22 mouse cellular contexts compared by ENCODE assay signal in the genomic region with DNA sequence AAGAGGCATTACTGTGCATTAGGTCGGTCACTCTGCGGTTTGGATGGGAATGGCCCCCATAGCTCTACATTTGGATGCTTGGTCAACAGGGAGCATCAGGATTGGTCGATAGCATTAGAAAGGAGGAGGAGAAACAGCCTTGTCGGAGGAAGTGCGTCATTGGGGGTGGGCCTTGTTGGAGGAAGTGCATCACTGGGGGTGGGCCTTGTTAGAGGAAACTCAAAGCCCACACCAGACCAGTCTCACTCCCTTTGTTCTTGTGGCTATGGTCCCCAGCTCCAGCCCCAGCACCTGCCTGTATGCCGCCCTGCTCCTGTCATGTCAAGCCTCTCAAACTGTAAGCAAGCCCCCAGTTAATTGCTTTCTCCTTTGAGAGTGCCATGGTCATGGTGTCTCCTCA. TPM values are rescaled to one million over a fixed set of nuclear protein-coding genes. Genes with fewer than 3 reads are reported as not detected.
DNase-seq lines count a peak whose midpoint lies in the region; ATAC-seq and TF ChIP-seq lines count a peak whose summit lies in the region.
"Had no signal": no experiment of that assay in that cellular context is flagged by ENCODE, and none has a peak within 500 bp of the region (broad histone marks: within the 10 kb centered on the region; RNA-seq: fewer than 3 reads in every experiment).

No protein-coding gene starts in this region.

- no peak overlapping the region for H3K27ac ChIP-seq in forebrain, embryonic 12.5 days
- H3K27ac ChIP-seq in forebrain, embryonic 15.5 days (replicated peaks): no peak overlapping the region
- H3K27ac ChIP-seq in testis, adult 2 months (ENCODE audit: control insufficient read depth, insufficient read depth, low read depth, low read length): no peak overlapping the region
- H3K27ac ChIP-seq: embryonic facial prominence, embryonic 10.5 days; embryonic facial prominence, embryonic 12.5 days had no signal

- WGBS in forebrain, embryonic 12.5 days: 94% methylated on average over 6 of the region's 6 CpGs
- 96% methylated on average over 6 of the region's 6 CpGs for WGBS in forebrain, embryonic 15.5 days

- no peaks in the 10 kb centered on the region for H3K27me3 ChIP-seq in forebrain, embryonic 12.5 days
- H3K27me3 ChIP-seq in forebrain, embryonic 15.5 days: no peaks in the 10 kb centered on the region
- H3K27me3 ChIP-seq in testis, adult 2 months (ENCODE audit: control insufficient read depth, insufficient read depth, low read length): no peaks in the 10 kb centered on the region
- H3K27me3 ChIP-seq: CH12.LX; embryonic facial prominence, embryonic 12.5 days; Patski had no signal

- H3K4me1 ChIP-seq in forebrain, embryonic 12.5 days: no peaks in the 10 kb centered on the region
- no peaks in the 10 kb centered on the region for H3K4me1 ChIP-seq in forebrain, embryonic 15.5 days
- H3K4me1 ChIP-seq in testis, adult 2 months (ENCODE audit: control insufficient read depth, insufficient read depth, low read length): peaks cover 4% of the 10 kb centered on the region; the same call in 1 of the 2 replicates
- H3K4me1 ChIP-seq: embryonic facial prominence, embryonic 10.5 days; embryonic facial prominence, embryonic 12.5 days had no signal

- no peak overlapping the region for H3K4me2 ChIP-seq in forebrain, embryonic 12.5 days
- no peak overlapping the region for H3K4me2 ChIP-seq in forebrain, embryonic 15.5 days (replicated peaks)
- H3K4me2 ChIP-seq: embryonic facial prominence, embryonic 12.5 days had no signal

- H3K4me3 ChIP-seq in forebrain, embryonic 12.5 days (replicated peaks): no peak overlapping the region
- H3K4me3 ChIP-seq in forebrain, embryonic 15.5 days: no peak overlapping the region
- peak overlapping the region; percentile 67 for H3K4me3 ChIP-seq in testis, adult 2 months (ENCODE audit: control insufficient read depth, low read depth, low read length)
- H3K4me3 ChIP-seq: embryonic facial prominence, embryonic 10.5 days; embryonic facial prominence, embryonic 12.5 days had no signal

- no peak for TF ChIP-seq CTCF in testis, adult 2 months (IDR thresholded peaks at IDR 0.05; ENCODE audit: control insufficient read depth, insufficient read depth, insufficient replicate concordance, low read depth, low read length)

- DNase-seq in testis, postnatal 10 days (ENCODE audit: low spot score): no peak
- no peak for DNase-seq in gastrocnemius, adult 8-10 months (ENCODE audit: low spot score in 2 of 2)
- DNase-seq: adrenal gland, adult 2 months; adrenal gland, postnatal 10 days; adrenal gland, postnatal 25 days; B cell, adult 2 months; cerebellum, adult 11-12 months; cerebellum, adult 2 months; cerebellum, adult 9-10 months; cerebellum, postnatal 10 days; cerebellum, postnatal 25 days; forebrain, postnatal 0 days had no signal

- 0 out of 2 replicates have a peak, but pooled peaks have one; percentile 28 for ATAC-seq in forebrain, embryonic 12.5 days (ENCODE audit: low FRiP score)
- ATAC-seq in forebrain, embryonic 15.5 days (replicated peaks): no peak
- ATAC-seq: CD4-positive, CD25-positive, alpha-beta regulatory T cell, adult 4 months; forebrain, embryonic 14.5 days; forebrain, postnatal 0 days; Patski had no signal

- H3K9ac ChIP-seq in forebrain, embryonic 12.5 days: no peak overlapping the region
- no peak overlapping the region for H3K9ac ChIP-seq in forebrain, embryonic 15.5 days (replicated peaks)
- H3K9ac ChIP-seq: embryonic facial prominence, embryonic 12.5 days; forebrain, postnatal 0 days had no signal

- H3K9me3 ChIP-seq in forebrain, embryonic 12.5 days: no peaks in the 10 kb centered on the region
- no peaks in the 10 kb centered on the region for H3K9me3 ChIP-seq in forebrain, embryonic 15.5 days
- H3K9me3 ChIP-seq: embryonic facial prominence, embryonic 10.5 days; embryonic facial prominence, embryonic 12.5 days had no signal

- TF ChIP-seq POLR2A in testis, adult 2 months (IDR thresholded peaks at IDR 0.05; ENCODE audit: control insufficient read depth, low read depth, low read length): peak; percentile 44; the same call in 1 of the 2 replicates

- H3K36me3 ChIP-seq in forebrain, embryonic 12.5 days (replicated peaks): peaks cover 64% of the 10 kb centered on the region
- H3K36me3 ChIP-seq in forebrain, embryonic 15.5 days: peaks cover 60% of the 10 kb centered on the region
- no peaks in the 10 kb centered on the region for H3K36me3 ChIP-seq in testis, adult 2 months (ENCODE audit: control insufficient read depth, insufficient read depth, low read length)
- H3K36me3 ChIP-seq: embryonic facial prominence, embryonic 12.5 days; G1E had no signal

RNA-seq across cellular contexts. Expression of gene Slain1, which starts 49.3 kb away (rescaled TPM):
- polyA plus RNA-seq in forebrain, embryonic 12.5 days (2016; fragmentation: Nextera tagmentation; extraction: Ambion mirVana): 27.8 and 29.5 TPM in 2 replicates
- polyA plus RNA-seq in forebrain, embryonic 15.5 days (2015; fragmentation: Nextera tagmentation; extraction: Ambion mirVana): 31.8 and 35.9 TPM in 2 replicates
- 9.7 and 10.9 TPM in 2 replicates for polyA plus RNA-seq in testis, adult 2 months (2012; rRNA removed)
- total RNA-seq in gastrocnemius, adult 8-10 months (2022): not detected
- polyA plus RNA-seq: G1E had no signal
